Mouse (Mus musculus) heart, embryonic 14.5 days (tissue): ENCODE results near the gene Ptges. TPM values are rescaled to one million over a fixed set of nuclear protein-coding genes. Genes with fewer than 3 reads are reported as not detected.
"Not testable (repeated sequence)": the region's sequence is repeated elsewhere in the genome, so short reads cannot be mapped to it uniquely, and the experiment has no call there.

Experiments used
- ATAC-seq: fragments of 200-750 bp; cut with Nextera tagmentation; 2 replicates; pipeline ENCODE4 v1.8.0; 2017; ENCODE audit warnings: low read depth, moderate TSS enrichment; ENCODE audit not compliant: insufficient number of reproducible peaks, insufficient read depth, low FRiP score
- H3K27ac ChIP-seq, 2 experiments: fragments of 200-500 bp in 1 of 2; fragments of 300-500 bp in 1 of 2; sonication (generic) in 1 of 2; replicated peaks in 1 of 2; 2 replicates each; pipeline ENCODE4 v1.5.1; 2012 to 2014; ENCODE audit warnings: low read depth in 2 of 2, low read length in 2 of 2, control low read depth in 1 of 2, mild to moderate bottlenecking in 1 of 2, mixed read lengths in 1 of 2; ENCODE audit not compliant: control insufficient read depth in 1 of 2, insufficient read depth in 1 of 2
- H3K27me3 ChIP-seq: fragments of 300-500 bp; sonication (generic); 2 replicates; pipeline ENCODE4 v1.6.1; 2014; ENCODE audit warnings: mild to moderate bottlenecking, low read length, control low read depth; ENCODE audit not compliant: control insufficient read depth, insufficient read depth
- H3K36me3 ChIP-seq: fragments of 300-500 bp; sonication (generic); 2 replicates; pipeline ENCODE4 v1.6.1; 2014; ENCODE audit warnings: mild to moderate bottlenecking, control low read depth, low read length, mixed read lengths; ENCODE audit not compliant: control insufficient read depth, insufficient read depth
- H3K4me1 ChIP-seq, 2 experiments: fragments of 200-500 bp in 1 of 2; fragments of 300-500 bp in 1 of 2; sonication (generic) in 1 of 2; 2 replicates each; pipeline ENCODE4 v1.6.1; 2012 to 2014; ENCODE audit warnings: low read length in 2 of 2, control low read depth in 1 of 2, mixed read lengths in 1 of 2; ENCODE audit not compliant: control insufficient read depth in 2 of 2, insufficient read depth in 2 of 2
- H3K4me2 ChIP-seq: fragments of 300-500 bp; sonication (generic); 2 replicates; pipeline ENCODE4 v1.6.1; 2014; ENCODE audit warnings: mild to moderate bottlenecking, low read length
- H3K4me3 ChIP-seq, 2 experiments: fragments of 200-500 bp in 1 of 2; fragments of 300-500 bp in 1 of 2; sonication (generic) in 1 of 2; 2 replicates each; pipeline ENCODE4 v1.5.1; 2012 to 2014; ENCODE audit warnings: low read length in 2 of 2, mild to moderate bottlenecking in 2 of 2, control low read depth in 1 of 2, low read depth in 1 of 2, moderate library complexity in 1 of 2; ENCODE audit not compliant: control insufficient read depth in 1 of 2, insufficient read depth in 1 of 2
- H3K9ac ChIP-seq: fragments of 300-500 bp; sonication (generic); 2 replicates; pipeline ENCODE4 v1.6.1; 2014; ENCODE audit warnings: mild to moderate bottlenecking, low read length
- H3K9me3 ChIP-seq: fragments of 300-500 bp; sonication (generic); 2 replicates; pipeline ENCODE4 v1.6.1; 2016; ENCODE audit warnings: low read length, control low read depth; ENCODE audit not compliant: control insufficient read depth
- WGBS: fragments of 180-500 bp; shearing (Covaris S2); extraction: QIAGEN DNeasy Blood & Tissue Kit; methylation state at CpG from one replicate; pipeline ENCODE4 v1.1.7; 2014; 5-methylcytosine and 5-hydroxymethylcytosine counted together
- polyA plus RNA-seq: library from polyadenylated mRNA; unstranded; fragments of >200 nt; fragmentation: Nextera tagmentation; extraction: Ambion mirVana; gene quantifications from 2 replicates; pipeline ENCODE4 v1.2.1, GENCODE M21; 2014

The Ptges gene
- polyA plus RNA-seq, 1 experiment from 2014 or later, result 3.9 TPM

DNA sequence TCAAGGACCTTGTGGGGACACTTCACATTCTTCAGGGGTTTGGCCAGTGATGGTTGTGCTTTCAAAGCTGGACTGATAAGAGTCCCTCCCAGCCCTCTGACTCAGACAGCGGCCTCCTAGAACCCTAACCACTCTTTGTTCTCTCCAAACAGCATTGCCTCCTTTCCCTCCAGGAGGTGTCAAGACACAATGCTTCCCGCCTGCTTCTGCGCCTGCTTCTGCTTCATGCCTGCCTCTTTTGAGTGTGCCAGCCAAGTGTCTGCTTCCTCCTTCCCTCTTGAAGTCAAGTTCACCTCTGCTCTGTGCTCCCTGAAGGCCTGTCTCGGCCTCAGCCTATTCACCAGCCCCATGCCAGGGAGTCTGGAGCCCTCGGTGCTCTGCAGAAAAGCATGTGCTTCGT lies 11.5 kb downstream of the Ptges start:
- ATAC-seq, result no peak
- peak overlapping the region; percentile 17 to 24; a peak in 2 of 4 replicates for H3K27ac ChIP-seq
- H3K4me2 ChIP-seq, result no peak overlapping the region
- H3K9ac ChIP-seq, result no peak overlapping the region
- H3K9me3 ChIP-seq, result no peaks in the 10 kb centered on the region
- no peaks in the 10 kb centered on the region for H3K36me3 ChIP-seq
- no peaks in the 10 kb centered on the region for H3K27me3 ChIP-seq
- 46% methylated on average over 6 of the region's 6 CpGs for WGBS
- H3K4me3 ChIP-seq, result no peak overlapping the region
- peaks cover 19 to 27% of the 10 kb centered on the region in 2 experiments for H3K4me1 ChIP-seq

DNA sequence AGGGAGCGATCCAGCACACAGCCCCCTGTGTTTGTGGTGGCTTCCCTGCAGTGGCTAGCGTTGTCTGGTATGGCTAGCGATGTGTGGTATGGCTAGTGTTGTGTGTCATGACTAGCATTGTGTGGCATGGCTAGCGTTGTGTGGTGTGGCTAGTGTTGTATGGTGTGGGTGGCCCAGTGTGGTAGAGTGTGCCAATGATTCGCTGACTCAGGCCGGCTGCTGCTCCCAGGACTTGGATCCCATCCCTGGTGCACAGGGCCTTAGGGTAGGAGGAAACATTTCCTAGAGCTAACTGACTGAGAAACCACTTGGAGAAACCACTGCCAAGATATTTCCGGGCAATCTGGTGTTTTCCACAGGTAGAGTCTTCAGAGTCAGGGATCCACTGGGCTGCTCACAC lies 12.0 kb downstream of the Ptges start:
- WGBS, result 88% methylated on average over 7 of the region's 7 CpGs
- peaks cover 22 to 32% of the 10 kb centered on the region in 2 experiments for H3K4me1 ChIP-seq
- peak overlapping the region in 1 of 2 experiments; percentile 24; a peak in 1 of 4 replicates for H3K27ac ChIP-seq
- ATAC-seq, result no peak
- no peak overlapping the region for H3K9ac ChIP-seq
- no peaks in the 10 kb centered on the region for H3K27me3 ChIP-seq
- no peaks in the 10 kb centered on the region for H3K9me3 ChIP-seq
- no peak overlapping the region for H3K4me3 ChIP-seq
- no peak overlapping the region for H3K4me2 ChIP-seq
- no peaks in the 10 kb centered on the region for H3K36me3 ChIP-seq

DNA sequence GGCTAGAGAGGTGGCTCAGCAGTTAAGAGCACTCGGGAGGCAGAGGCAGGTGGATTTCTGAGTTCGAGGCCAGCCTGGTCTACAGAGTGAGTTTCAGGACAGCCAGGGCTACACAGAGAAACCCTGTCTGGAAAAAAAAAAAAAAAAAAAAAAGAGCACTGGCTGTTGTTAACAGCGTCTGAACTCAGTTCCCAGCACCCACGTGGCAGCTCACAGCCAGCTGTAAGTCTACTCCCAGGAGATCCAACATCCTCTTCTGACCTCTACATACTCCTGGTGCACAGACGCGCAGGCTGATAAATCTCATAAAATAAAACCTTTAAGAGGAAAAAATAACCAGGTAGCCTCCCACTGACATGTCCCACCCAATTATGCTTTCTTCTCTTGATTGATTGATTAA lies 13.7 kb downstream of the Ptges start:
- ATAC-seq, H3K9me3 ChIP-seq, H3K4me2 ChIP-seq, H3K9ac ChIP-seq, H3K36me3 ChIP-seq, H3K4me3 ChIP-seq, H3K27me3 ChIP-seq, H3K27ac ChIP-seq: not testable (repeated sequence)
- H3K4me1 ChIP-seq, result peaks cover 30 to 41% of the 10 kb centered on the region in 2 experiments
- WGBS, result 77% methylated on average over 6 of the region's 6 CpGs

DNA sequence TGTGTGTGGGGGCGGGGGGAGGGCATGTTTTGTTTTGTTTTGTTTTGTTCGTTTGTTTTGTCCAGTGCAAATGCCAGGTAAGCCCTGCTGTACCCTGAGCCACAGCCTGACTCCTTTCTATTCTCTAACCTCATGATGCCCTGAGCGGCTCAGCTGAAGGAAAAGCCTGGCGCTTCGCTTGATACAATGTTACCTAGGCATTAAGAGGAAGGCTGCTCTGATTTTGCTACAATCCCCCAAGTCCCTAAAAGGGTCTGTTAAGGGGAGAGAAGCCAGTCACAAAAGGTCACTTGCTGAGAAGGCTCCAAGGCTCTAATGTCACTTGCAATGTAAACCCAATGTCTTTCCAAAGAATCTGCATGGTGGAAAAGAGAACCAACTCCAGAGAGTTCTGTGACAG lies 14.3 kb downstream of the Ptges start:
- Histone ChIP-seq H3K27me3 (no peaks in the 10 kb centered on the region), H3K36me3 (no peaks in the 10 kb centered on the region), H3K4me2 (no peak overlapping the region), H3K4me3 (no peak overlapping the region), H3K9me3 (no peaks in the 10 kb centered on the region), H3K4me1 (peaks cover 30 to 41% of the 10 kb centered on the region in 2 experiments), H3K9ac (no peak overlapping the region), H3K27ac (no peak overlapping the region)
- 83% methylated on average over 5 of the region's 5 CpGs for WGBS
- no peak for ATAC-seq

DNA sequence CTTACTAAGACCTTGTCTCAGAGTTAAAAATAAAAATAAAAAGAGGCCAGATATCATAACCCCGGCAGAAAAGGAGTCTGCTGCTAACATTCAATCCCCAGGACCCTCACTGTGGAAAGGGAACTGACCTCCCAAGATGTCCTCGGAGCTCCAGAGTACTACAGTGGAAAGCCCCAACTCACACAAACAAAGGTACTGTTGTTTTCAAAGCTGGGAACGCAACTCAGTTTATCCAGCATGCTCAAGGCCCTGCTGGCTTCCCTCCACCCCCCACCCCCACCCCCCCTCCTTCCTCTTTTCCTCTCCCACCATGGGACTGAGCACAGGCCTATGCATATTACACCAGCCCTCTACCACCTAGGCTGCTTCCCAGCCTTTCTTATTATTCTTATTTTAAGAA lies 14.8 kb downstream of the Ptges start:
- H3K4me3 ChIP-seq, result no peak overlapping the region
- H3K27me3 ChIP-seq, result no peaks in the 10 kb centered on the region
- no peaks in the 10 kb centered on the region for H3K9me3 ChIP-seq
- ATAC-seq, result no peak
- no peak overlapping the region for H3K4me2 ChIP-seq
- 55% methylated on average over 3 of the region's 3 CpGs for WGBS
- H3K27ac ChIP-seq, result no peak overlapping the region
- no peak overlapping the region for H3K9ac ChIP-seq
- H3K36me3 ChIP-seq, result no peaks in the 10 kb centered on the region
- H3K4me1 ChIP-seq, result peaks cover 27 to 36% of the 10 kb centered on the region in 2 experiments

DNA sequence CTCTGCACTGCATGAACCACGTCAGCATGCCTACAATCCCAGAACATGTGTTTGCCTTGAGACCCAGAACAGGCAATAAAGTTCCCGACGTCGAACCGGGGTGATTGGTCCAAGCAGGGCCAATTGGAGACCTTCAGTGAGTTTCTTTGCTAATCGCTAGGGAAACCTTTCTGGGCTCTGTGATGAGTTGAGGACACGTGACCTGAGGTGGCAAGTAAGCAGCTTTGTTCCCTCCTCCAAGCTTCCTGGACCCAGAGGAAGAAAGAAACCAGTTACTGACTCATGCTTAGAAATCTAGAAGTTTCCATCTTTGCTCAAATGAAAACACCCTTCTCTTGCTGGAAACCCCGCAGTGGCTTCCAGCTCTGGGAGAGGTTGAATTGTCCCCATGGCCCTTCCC lies 16.6 kb downstream of the Ptges start:
- Histone ChIP-seq H3K36me3 (no peaks in the 10 kb centered on the region), H3K4me1 (peaks cover 13 to 18% of the 10 kb centered on the region in 2 experiments), H3K27me3 (no peaks in the 10 kb centered on the region), H3K4me3 (no peak overlapping the region), H3K9me3 (no peaks in the 10 kb centered on the region), H3K4me2 (no peak overlapping the region), H3K9ac (no peak overlapping the region), H3K27ac (no peak overlapping the region)
- 83% methylated on average over 8 of the region's 8 CpGs for WGBS
- ATAC-seq, result no peak

DNA sequence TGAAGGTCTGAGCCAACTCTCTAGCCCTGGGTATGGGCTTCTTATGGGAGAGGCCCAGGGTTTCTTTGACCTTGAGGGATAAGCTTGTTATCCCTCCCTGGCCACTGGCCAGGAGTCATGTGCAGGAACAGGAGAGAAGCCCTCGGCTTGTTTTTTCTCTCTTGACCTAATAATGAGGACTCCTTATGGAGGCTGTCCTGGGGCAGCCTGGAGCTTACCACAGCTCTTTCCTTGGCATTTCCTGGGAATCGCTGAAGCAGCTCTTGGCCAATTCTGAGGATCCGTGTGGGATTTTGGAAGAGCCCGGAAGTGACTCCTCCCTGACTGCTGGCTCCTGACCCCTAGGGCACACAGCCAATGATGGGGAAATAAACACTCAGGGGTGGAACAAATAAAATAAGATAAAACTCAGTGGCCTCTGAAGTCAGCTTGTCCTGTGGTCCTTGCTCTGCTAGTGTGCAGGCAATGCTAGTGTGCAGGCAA lies 17.3 kb downstream of the Ptges start:
- H3K9ac ChIP-seq, result no peak overlapping the region
- no peaks in the 10 kb centered on the region for H3K9me3 ChIP-seq
- no peaks in the 10 kb centered on the region for H3K36me3 ChIP-seq
- ATAC-seq, result peak; percentile 25; the same call in 1 of the 2 replicates
- 24% methylated on average over 4 of the region's 4 CpGs for WGBS
- H3K27ac ChIP-seq, result peak overlapping the region; percentile 35 to 43; a peak in 3 of 4 replicates
- no peak overlapping the region for H3K4me3 ChIP-seq
- no peak overlapping the region for H3K4me2 ChIP-seq
- H3K27me3 ChIP-seq, result no peaks in the 10 kb centered on the region
- H3K4me1 ChIP-seq, result peaks cover 11 to 15% of the 10 kb centered on the region in 2 experiments

DNA sequence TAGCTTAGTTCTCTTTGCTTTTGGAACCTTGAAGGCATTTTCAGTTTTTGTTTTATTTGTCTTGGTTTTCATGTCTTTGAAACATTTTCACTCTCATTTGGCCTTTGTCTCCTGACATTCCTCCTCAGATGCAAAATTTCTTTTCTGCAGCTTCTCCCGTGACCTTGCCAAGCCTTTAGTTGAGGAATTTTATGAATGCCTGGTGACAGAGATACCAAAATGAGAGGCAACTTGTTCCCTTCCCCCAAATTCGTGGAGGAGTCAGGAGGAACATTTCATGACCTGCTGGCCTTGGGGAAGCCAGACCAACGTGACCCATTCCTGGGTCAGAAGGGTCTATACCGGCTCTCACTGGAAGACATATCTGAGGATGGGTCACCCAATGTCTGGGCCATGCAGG lies 23.0 kb downstream of the Ptges start:
- Histone ChIP-seq H3K4me2 (no peak overlapping the region), H3K9ac (no peak overlapping the region), H3K27ac (no peak overlapping the region), H3K27me3 (peaks cover 7% of the 10 kb centered on the region), H3K9me3 (no peaks in the 10 kb centered on the region), H3K4me3 (no peak overlapping the region), H3K36me3 (no peaks in the 10 kb centered on the region), H3K4me1 (peaks cover 18 to 29% of the 10 kb centered on the region in 2 experiments)
- WGBS, result 48% methylated on average over 4 of the region's 4 CpGs
- ATAC-seq, result no peak
